Mouse (Mus musculus) intestine, embryonic 15.5 days (tissue): ENCODE data around the gene Prr11. TPM values are rescaled to one million over a fixed set of nuclear protein-coding genes. Genes with fewer than 3 reads are reported as not detected.

ENCODE experiments used
- ATAC-seq: fragments of 200-750 bp; cut with Nextera tagmentation; 2 replicates; pipeline ENCODE4 v1.8.0; 2017; ENCODE audit warnings: moderate TSS enrichment, moderate library complexity
- H3K27ac ChIP-seq: fragments of 300-500 bp; sonication (generic); 2 replicates; pipeline ENCODE4 v1.5.1; 2015; ENCODE audit warnings: mild to moderate bottlenecking, inconsistent platforms
- H3K27me3 ChIP-seq: fragments of 300-500 bp; sonication (generic); replicated peaks from 2 replicates; pipeline ENCODE4 v1.6.1; 2015; ENCODE audit warnings: inconsistent platforms
- H3K36me3 ChIP-seq: fragments of 300-500 bp; sonication (generic); 2 replicates; pipeline ENCODE4 v1.6.1; 2015; ENCODE audit warnings: inconsistent platforms
- H3K4me1 ChIP-seq: fragments of 300-500 bp; sonication (generic); replicated peaks from 2 replicates; pipeline ENCODE4 v1.6.1; 2015; ENCODE audit warnings: inconsistent platforms
- H3K4me2 ChIP-seq: fragments of 300-500 bp; sonication (generic); replicated peaks from 2 replicates; pipeline ENCODE4 v1.6.1; 2015; ENCODE audit warnings: mild to moderate bottlenecking, inconsistent platforms
- H3K4me3 ChIP-seq: fragments of 300-500 bp; sonication (generic); replicated peaks from 2 replicates; pipeline ENCODE4 v1.5.1; 2015; ENCODE audit warnings: inconsistent platforms
- H3K9ac ChIP-seq: fragments of 300-500 bp; sonication (generic); 2 replicates; pipeline ENCODE4 v1.6.1; 2015; ENCODE audit warnings: inconsistent platforms
- H3K9me3 ChIP-seq: fragments of 300-500 bp; sonication (generic); 2 replicates; pipeline ENCODE4 v1.6.1; 2016; ENCODE audit warnings: inconsistent platforms
- WGBS: fragments of 180-500 bp; shearing (Covaris S2); methylation state at CpG from one replicate; pipeline ENCODE4 v1.1.7; 2015; 5-methylcytosine and 5-hydroxymethylcytosine counted together
- polyA plus RNA-seq: library from polyadenylated mRNA; unstranded; fragments of >200 nt; fragmentation: Nextera tagmentation; extraction: Ambion mirVana; gene quantifications from 2 replicates; pipeline ENCODE4 v1.2.1, GENCODE M21; 2015

The Prr11 gene
- 6.6 and 6.8 TPM in 2 replicates for polyA plus RNA-seq

- ATAC-seq = no peak; the same call in 1 of the 2 replicates
- Histone ChIP-seq H3K4me1 (0 out of 2 replicates have a peak, but pooled peaks cover 6% of the 10 kb centered on the region), H3K27ac (peak within 1 kb of the TSS; percentile 93), H3K9me3 (no peaks in the 10 kb centered on the region), H3K4me3 (peak within 1 kb of the TSS; percentile 95), H3K36me3 (peaks cover 17% of the 10 kb centered on the region), H3K4me2 (peak within 1 kb of the TSS; percentile 59), H3K9ac (peak within 1 kb of the TSS; percentile 84), H3K27me3 (no peaks in the 10 kb centered on the region)
- under 1% methylated on average over 14 of the region's 14 CpGs for whole genome bisulfite sequencing
Observed at GRCm38 (mm10) chr11:87108409-87108754, at the start of gene Prr11. Prr11 (minus strand) TSS chr11:87108708.

- no peak overlapping the region for H3K4me3 ChIP-seq
- no peak overlapping the region for H3K9ac ChIP-seq
- no peaks in the 10 kb centered on the region for H3K36me3 ChIP-seq
- ATAC-seq = no peak
- no peaks in the 10 kb centered on the region for H3K4me1 ChIP-seq
- H3K27me3 ChIP-seq = no peaks in the 10 kb centered on the region
- H3K4me2 ChIP-seq = no peak overlapping the region
- H3K9me3 ChIP-seq = no peaks in the 10 kb centered on the region
- WGBS = 93% methylated on average over 2 of the region's 2 CpGs
- no peak overlapping the region for H3K27ac ChIP-seq
Observed at GRCm38 (mm10) chr11:87158012-87158411, 49.5 kb upstream of the Prr11 start.

- Histone ChIP-seq H3K4me1 (no peaks in the 10 kb centered on the region), H3K27ac (no peak overlapping the region), H3K9ac (no peak overlapping the region), H3K27me3 (no peaks in the 10 kb centered on the region), H3K36me3 (0 out of 2 replicates have a peak, but pooled peaks cover 3% of the 10 kb centered on the region), H3K4me3 (no peak overlapping the region), H3K4me2 (no peak overlapping the region), H3K9me3 (no peaks in the 10 kb centered on the region)
- 87% methylated on average over 4 of the region's 4 CpGs for WGBS
- ATAC-seq = no peak
Observed at GRCm38 (mm10) chr11:87136233-87136632, 27.7 kb upstream of the Prr11 start.

GRCm38 (mm10) chr11:87126824-87127816 is 18.6 kb upstream of the Prr11 start, which contains the start of gene Trim37:
Trim37 (plus strand) TSS chr11:87127077.
- WGBS = under 1% methylated on average over 97 of the region's 105 CpGs

GRCm38 (mm10) chr11:87126281-87126823 is 17.8 kb upstream of the Prr11 start:
- peaks cover 5% of the 10 kb centered on the region; the same call in 1 of the 2 replicates for H3K4me1 ChIP-seq
- no peaks in the 10 kb centered on the region for H3K27me3 ChIP-seq
- H3K4me2 ChIP-seq = peak overlapping the region; percentile 83
- 2% methylated on average over 12 of the region's 12 CpGs for WGBS
- no peak for ATAC-seq
- peaks cover 5% of the 10 kb centered on the region; the same call in 1 of the 2 replicates for H3K36me3 ChIP-seq
- H3K27ac ChIP-seq = peak overlapping the region; percentile 72; the same call in 1 of the 2 replicates
- H3K4me3 ChIP-seq = peak overlapping the region; percentile 96
- H3K9ac ChIP-seq = peak overlapping the region; percentile 45
- no peaks in the 10 kb centered on the region for H3K9me3 ChIP-seq

More at GRCm38 (mm10) chr11:87126824-87127816, 18.6 kb upstream of the Prr11 start, which contains the start of gene Trim37:
- ATAC-seq = peak; percentile 97
- Histone ChIP-seq H3K36me3 (peaks cover 3% of the 10 kb centered on the region; the same call in 1 of the 2 replicates), H3K27me3 (no peaks in the 10 kb centered on the region), H3K4me3 (peak within 1 kb of the TSS; percentile 96), H3K9ac (peak within 1 kb of the TSS; percentile 86), H3K4me2 (peak within 1 kb of the TSS; percentile 83), H3K4me1 (peaks cover 5% of the 10 kb centered on the region; the same call in 1 of the 2 replicates), H3K9me3 (no peaks in the 10 kb centered on the region), H3K27ac (peak within 1 kb of the TSS; percentile 87)

GRCm38 (mm10) chr11:87125562-87125961 is 17.1 kb upstream of the Prr11 start:
- Histone ChIP-seq H3K36me3 (peaks cover 13% of the 10 kb centered on the region), H3K27me3 (no peaks in the 10 kb centered on the region), H3K27ac (no peak overlapping the region), H3K4me2 (peak overlapping the region; percentile 83), H3K9ac (no peak overlapping the region), H3K4me3 (no peak overlapping the region), H3K9me3 (no peaks in the 10 kb centered on the region), H3K4me1 (peaks cover 5% of the 10 kb centered on the region; the same call in 1 of the 2 replicates)
- ATAC-seq = no peak
- 43% methylated on average over 4 of the region's 4 CpGs for WGBS

GRCm38 (mm10) chr11:87121864-87122263 is 13.4 kb upstream of the Prr11 start:
- H3K9me3 ChIP-seq = no peaks in the 10 kb centered on the region
- no peak overlapping the region for H3K4me2 ChIP-seq
- peaks cover 5% of the 10 kb centered on the region; the same call in 1 of the 2 replicates for H3K4me1 ChIP-seq
- no peak overlapping the region for H3K9ac ChIP-seq
- no peak overlapping the region for H3K4me3 ChIP-seq
- peaks cover 26% of the 10 kb centered on the region for H3K36me3 ChIP-seq
- H3K27ac ChIP-seq = no peak overlapping the region
- 80% methylated on average over 8 of the region's 8 CpGs for WGBS
- ATAC-seq = no peak
- no peaks in the 10 kb centered on the region for H3K27me3 ChIP-seq

GRCm38 (mm10) chr11:87110172-87110909 is 1.8 kb upstream of the Prr11 start:
- peaks cover 6% of the 10 kb centered on the region for H3K36me3 ChIP-seq
- WGBS = 5% methylated on average over 9 of the region's 9 CpGs
- 0 out of 2 replicates have a peak, but pooled peaks cover 6% of the 10 kb centered on the region for H3K4me1 ChIP-seq
- peak overlapping the region; percentile 95 for H3K4me3 ChIP-seq
- H3K27me3 ChIP-seq = no peaks in the 10 kb centered on the region
- no peak for ATAC-seq
- H3K9ac ChIP-seq = peak overlapping the region; percentile 84
- peak overlapping the region; percentile 93; the same call in 1 of the 2 replicates for H3K27ac ChIP-seq
- peak overlapping the region; percentile 59 for H3K4me2 ChIP-seq
- H3K9me3 ChIP-seq = no peaks in the 10 kb centered on the region

- H3K4me3 ChIP-seq = peak overlapping the region; percentile 95
- H3K9ac ChIP-seq = peak overlapping the region; percentile 84
- no peaks in the 10 kb centered on the region for H3K9me3 ChIP-seq
- H3K27me3 ChIP-seq = no peaks in the 10 kb centered on the region
- no peak for ATAC-seq
- H3K4me2 ChIP-seq = peak overlapping the region; percentile 59
- under 1% methylated on average over 42 of the region's 42 CpGs for WGBS
- H3K27ac ChIP-seq = peak overlapping the region; percentile 93
- peaks cover 13% of the 10 kb centered on the region for H3K36me3 ChIP-seq
- 0 out of 2 replicates have a peak, but pooled peaks cover 6% of the 10 kb centered on the region for H3K4me1 ChIP-seq
Observed at GRCm38 (mm10) chr11:87109519-87110171, 1.1 kb upstream of the Prr11 start.

GRCm38 (mm10) chr11:87108755-87109518 is 429 bp upstream of the Prr11 start, which contains the start of gene Ska2:
Ska2 (plus strand) TSS chr11:87109234.
- Histone ChIP-seq H3K4me3 (peak within 1 kb of the TSS; percentile 95), H3K4me2 (peak within 1 kb of the TSS; percentile 59), H3K36me3 (peaks cover 16% of the 10 kb centered on the region), H3K4me1 (0 out of 2 replicates have a peak, but pooled peaks cover 6% of the 10 kb centered on the region), H3K27ac (peak within 1 kb of the TSS; percentile 93), H3K27me3 (no peaks in the 10 kb centered on the region), H3K9ac (peak within 1 kb of the TSS; percentile 84), H3K9me3 (no peaks in the 10 kb centered on the region)
- peak; percentile 99 for ATAC-seq
- under 1% methylated on average over 40 of the region's 40 CpGs for WGBS
